Mouse (Mus musculus): ENCODE data around the gene Tmem230.

Tmem230 gene

DNA sequence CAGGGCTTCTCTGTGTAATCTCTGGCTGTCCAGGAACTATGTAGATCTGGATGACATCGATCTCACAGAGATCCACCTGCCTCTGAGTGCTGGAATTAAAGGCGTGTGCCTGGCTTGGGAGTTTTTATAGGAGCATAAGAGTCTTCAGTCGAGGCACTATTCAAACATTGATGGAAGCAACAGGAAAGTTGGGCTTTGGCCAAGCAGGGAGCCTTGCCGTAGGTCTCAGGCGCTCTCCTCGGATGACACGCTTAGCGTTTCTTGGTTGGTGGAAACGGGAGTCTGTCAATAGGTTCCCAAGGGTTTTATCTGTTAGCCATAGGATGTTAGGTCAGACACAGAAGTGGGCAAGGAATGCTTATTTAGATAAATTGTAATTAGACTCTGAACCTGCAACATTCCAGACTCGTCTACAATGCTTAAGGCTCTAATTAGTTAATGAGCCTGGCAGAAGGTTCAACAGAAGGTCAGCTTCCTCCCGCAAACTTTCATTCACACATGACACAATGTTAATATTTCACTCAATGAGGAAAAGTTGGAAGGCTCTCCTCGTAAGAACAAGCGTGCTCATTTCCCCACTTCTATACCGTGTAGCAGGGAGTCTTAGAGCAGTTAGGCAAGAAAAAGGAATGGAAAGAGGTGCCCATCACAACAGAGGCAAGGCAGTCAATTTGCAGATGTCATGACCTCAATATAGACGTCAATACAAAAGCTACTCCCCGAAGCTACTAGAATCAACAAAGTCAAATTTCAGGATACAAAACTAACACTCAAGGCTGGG, 13.4 kb downstream of the Tmem230 start:
- DNase-seq (ENCODE audit: low spot score in 2 of 2), result no peak

DNA sequence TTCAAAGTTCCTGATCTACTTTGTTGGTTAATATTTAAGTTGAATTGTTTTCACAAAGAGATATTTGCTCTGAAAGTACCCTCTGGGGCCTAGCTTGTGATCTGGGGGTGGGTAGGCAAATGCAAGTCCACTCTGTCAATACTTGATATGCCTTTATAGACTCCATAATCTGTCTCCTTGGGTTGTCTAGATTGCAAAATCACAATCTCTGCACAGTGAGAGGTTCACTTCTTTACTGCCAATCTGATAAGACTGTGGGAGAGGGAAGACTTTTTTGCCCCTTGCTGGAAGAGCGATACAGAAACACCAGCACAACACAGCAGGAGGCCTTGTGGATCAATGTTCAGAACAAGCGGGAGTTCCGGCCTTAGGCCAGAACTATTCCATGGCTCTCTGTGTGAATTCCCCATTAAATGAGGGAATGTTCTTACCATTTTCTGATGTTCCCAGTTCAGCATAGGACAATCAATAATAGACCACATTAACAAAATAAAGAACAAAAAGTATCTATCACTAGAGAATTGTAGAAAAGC, 15.1 kb downstream of the Tmem230 start:
- no peak for DNase-seq (ENCODE audit: low spot score in 2 of 2)

DNA sequence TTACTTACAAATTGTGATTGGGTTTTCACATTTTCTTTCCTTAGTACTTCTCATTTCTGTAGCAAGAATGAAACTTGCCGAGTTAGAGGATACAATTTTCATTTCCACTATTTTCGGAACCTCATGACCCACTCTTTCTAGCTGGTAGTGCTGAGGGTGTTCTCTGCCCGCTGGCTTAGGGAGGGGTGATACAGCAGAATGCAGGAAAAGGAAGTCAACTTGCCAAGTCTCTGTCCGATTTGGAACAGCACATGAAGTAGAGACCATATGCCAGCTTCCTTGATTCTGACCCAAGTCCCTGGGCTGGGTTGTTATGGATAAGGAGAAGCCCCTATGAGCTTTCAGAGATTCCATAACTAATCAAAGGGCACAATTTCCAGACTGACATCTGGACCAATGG, 23.2 kb downstream of the Tmem230 start:
- DNase-seq (ENCODE audit: low spot score in 2 of 2), result peak in 1 of 2 experiments; percentile 15

DNA sequence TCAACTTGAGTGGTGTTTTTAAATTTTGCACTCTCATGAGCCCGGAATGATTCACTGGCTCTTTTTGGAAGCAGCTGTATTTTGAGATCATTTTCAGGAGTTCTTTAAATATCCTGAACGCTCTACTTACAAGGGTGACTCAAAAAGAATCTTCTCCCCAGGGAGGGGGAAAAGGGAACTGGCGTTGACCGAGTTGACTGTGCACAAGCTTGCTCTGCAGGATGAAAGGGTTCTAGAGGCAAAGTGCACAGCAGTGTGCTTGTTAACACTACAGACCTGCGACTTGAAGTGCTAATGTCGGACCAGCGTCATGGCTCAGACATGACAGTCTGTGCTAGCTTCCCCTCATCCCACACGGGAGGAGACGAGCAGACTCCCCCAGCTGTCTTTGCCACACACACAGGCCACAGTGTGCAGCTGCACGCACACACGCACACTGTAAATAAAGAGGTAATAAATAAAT, 26.0 kb downstream of the Tmem230 start:
- DNase-seq (ENCODE audit: low spot score in 2 of 2), result peak; percentile 37 to 55

DNA sequence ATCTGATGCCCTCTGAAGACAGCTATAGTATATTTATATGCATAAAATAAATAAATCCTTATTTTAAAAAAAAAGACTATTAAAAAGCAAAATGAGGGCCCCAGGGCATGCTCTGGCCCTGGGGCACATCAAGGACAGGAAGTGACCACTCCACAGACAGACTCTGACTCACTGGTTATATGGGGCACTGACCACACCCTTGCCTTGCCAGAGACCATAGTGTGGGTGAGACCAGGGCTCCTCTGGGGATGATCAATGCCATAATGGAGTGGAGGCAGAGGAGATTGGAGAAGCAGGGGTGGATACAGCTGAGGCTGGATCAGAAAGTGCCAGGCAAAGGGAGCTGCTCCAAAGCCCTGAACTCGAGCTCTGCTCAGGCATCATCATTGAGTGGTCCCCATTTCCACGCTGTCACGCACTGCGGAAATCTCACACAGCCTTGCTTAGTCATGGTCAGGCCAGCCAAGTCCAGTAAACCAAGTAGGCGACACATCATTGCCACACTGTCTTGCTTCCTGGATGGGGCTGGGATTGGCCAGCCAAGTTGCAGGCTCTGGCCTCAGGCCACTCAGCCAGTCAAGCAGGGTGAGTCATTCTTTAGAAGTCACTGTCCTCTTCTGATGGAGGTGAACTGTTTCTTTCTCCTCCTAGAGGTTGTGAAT, 35.5 kb downstream of the Tmem230 start:
- DNase-seq (ENCODE audit: low spot score in 2 of 2), result no peak

DNA sequence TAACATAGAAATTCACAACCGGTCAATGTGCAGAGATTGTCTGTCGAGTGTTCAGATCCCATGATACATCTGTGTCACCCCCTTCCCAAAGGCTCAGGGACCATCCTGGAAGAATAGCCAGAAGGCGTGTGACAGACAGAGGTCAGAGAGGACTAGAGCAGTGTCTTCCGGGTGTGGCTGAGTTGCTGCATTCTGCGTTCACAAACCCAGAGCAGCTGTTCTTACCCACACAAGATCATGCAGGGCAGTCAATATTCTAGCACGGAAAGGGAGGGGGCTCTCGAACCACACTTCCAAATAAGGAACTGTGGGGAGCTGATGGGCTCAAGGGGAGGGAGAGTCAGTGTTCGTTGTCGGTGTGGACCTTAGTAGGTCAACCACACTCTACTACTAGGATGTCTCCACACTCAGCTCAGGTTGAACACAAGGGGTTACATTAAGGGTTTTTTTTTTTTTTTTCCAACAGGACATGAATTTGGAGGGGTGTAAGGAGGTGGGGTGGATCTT, 36.7 kb downstream of the Tmem230 start:
- DNase-seq (ENCODE audit: low spot score in 2 of 2), result no peak

DNA sequence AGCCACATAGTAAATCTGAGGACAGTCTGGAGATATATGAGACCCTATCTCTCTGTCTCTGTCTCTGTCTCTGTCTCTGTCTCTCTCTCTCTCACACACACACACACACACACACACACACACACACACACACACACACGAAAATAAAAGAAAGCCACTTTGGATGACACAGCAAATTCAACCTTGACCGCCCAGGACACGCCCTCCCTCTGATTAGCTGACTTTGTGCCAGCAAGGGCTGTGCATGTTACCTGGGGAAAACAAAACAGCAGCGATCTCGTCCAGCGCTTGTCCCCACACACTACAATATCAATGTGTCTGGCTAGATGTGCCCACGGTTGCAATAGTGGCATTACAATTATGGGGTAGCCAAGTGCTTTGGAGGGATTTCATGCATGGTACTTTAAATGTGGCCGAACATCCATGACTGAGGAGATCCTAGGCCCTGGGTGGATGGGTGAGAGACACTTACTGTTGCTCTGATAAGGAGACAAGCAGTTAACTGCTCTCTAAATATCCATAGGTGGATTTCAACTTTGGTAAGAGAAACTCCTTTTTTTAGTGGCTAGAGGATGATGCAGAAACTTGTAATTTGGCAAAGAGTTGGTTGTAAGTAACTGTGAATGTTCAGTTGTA, 39.2 kb downstream of the Tmem230 start:
- DNase-seq (ENCODE audit: low spot score in 2 of 2), result no peak

DNA sequence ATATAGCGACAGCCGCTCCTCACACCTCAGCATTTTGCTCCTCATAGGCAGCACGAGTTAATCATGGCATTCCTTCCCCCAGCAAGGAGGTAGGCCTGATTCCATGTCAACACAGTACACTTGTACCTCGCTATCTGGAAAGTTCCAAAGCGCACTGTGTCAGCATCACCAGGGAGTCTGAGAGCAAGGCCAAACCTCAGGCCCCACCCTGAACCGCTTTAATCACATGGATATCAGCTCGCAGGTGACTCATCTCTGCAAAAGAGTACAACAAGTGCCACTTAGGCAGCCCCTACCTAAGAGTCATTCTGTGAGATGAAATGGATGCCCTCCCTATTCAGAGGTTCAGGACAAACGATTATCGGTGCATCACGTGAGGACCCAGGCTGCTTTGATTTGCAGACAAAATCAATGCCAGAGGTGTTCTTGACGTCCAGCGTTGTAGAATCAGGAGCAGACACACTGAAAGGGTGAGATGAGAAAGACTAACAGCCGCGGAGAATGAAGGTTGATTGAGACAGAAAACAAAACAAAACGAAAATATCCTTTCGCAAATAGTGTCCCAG, 41.2 kb downstream of the Tmem230 start:
- no peak for DNase-seq (ENCODE audit: low spot score in 2 of 2)

DNA sequence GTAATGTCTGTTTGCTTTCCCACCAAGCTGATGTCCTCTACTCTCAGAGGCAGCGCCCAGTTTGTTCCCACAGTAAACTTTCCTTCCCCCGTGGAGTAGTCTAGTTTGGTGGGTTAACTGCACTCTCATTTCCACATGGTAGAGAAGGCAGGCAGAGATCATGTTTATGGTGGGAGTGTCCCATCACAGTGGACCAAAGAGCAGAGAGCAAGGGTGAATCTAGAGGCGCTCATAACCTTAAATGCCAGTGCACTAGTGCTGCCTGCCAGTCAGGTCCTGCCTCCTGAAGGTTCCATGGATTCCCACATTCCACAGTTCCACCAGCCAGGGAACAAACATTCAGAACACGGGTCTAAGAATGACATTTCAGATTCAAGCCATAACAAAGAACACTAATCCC, 42.1 kb downstream of the Tmem230 start:
- no peak for DNase-seq (ENCODE audit: low spot score in 2 of 2)

DNA sequence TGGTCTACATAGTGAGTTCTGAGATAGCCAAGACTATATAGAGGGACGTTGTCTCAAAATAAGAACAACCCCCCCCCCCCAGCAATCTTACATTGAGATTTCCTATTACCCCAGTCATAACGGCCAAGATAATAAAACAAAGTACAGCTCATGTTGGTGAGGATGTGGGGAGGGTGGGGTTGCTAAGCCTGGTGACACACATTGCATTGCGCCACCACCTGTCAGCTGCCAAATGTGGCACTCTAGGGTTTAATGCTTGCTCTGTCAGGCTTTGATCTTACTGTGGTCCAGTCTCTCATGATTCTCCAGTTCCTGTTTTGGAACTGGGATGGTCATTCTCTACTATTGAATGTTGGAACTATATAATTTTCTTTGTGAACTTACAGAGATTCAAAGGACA, 43.8 kb downstream of the Tmem230 start:
- no peak for DNase-seq (ENCODE audit: low spot score in 2 of 2)

DNA sequence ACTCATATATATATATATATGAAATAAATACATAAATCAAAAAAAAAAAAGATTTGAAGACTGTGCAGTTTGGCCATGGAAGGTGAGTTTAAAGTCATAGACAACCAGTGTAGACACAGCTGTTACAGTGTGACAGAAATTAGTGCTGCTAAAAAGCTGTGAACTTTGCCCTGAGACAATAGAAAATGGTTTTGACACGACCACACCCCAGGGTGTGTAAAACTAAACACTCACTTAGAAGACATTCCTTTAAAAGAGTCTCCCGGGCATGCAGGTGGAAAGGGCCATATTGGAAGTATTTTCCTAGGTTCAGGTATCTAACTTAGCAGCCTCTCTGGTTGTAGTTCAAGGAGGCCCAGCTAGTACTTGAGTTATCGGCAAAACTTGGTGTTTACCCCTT, 44.4 kb downstream of the Tmem230 start:
- DNase-seq (ENCODE audit: low spot score in 2 of 2), result no peak

DNA sequence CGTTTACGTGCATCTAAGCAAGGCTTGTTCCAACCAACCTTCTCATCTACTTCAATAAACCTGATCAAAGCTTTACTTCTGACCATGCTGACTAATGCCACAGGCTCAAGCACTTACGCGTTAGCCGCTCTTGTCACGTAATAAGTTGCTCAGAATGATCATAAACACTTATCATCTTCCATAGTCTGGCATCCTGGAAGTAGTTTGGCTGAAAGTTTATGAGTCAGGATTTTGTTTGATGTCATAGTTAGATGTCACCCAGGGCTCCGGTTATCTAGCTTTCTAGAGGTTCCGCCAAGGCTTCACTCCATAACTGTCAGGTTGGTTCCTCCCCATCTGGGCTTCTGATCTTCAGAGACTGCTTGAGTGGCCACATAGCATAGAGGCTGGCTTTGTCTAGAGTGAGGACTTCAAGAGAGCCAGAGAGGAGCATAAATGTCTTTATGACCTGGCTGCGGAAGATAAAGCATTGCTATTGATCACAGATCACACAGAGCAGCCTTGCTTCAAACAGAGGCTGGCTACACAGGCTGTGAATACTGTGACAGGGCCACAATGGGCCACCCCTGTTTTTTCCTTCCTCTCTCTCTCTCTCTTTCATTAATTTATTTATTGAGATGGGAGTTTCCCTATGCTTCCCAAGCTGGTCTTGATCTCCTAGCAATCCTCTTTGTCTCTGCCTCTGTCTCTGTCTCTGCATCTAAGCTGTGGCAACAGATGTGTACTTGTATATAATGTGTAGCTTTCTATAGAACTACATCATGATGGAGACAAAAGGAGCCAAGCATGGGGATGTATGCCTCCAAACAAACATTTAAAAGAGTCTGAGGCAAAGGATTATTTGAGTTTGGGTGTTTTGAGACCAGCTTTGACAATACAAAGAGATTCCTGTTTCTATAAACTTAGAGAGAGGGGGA, 49.3 kb downstream of the Tmem230 start:
- no peak for DNase-seq (ENCODE audit: low spot score in 2 of 2)

DNA sequence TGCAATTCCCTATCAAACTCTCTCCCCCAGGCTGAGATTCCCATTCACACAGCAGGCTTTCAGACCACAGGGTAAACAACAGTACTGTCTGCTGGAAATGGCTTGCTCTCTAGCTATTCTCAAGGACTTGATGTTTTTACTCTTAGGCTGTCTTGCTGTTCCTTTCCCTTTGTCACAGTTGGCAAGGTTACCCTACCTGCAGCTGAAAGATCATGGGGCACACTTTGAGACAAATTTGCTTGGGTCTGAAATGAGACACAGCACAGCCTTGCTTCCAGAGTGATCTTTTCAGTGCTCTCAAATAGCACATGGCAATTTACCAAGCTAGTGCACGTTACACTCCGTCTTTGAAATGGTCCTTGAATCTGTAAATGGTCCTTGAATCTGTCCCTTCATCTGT, 52.0 kb downstream of the Tmem230 start:
- DNase-seq (ENCODE audit: low spot score in 2 of 2), result no peak

DNA sequence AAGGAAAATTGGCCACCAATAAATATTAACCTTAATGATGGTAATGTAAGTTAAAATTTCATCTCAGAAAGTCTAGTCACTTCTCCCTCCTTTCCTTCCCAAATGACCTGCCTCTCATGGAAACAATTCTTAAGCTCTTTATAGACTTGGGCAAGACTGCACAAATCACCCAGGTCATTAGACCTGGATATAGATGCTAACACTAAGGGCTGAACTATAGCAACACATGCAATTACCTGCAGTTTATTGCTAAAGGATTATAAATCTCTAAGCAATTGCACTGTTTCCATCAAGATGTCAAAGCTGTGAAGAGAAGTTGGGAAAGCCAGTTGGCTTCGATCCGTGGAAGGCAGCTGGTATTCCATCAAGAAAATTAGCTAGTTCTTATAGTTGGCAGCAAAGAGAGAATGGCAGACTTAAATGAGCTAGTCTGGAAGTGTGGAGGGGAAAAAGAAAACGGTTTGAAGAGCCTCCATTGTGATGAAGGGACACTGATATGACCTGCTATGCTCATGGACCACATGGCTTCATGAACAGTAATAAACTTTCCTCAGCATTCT, 56.9 kb downstream of the Tmem230 start:
- DNase-seq (ENCODE audit: low spot score in 2 of 2), result no peak
